8 mouse cellular contexts compared by ENCODE assay signal in genomic region chr9:20804266-20805158, GRCm38 (mm10). TPM values are rescaled to one million over a fixed set of nuclear protein-coding genes. Genes with fewer than 3 reads are reported as not detected.
DNase-seq lines count a peak whose midpoint lies in the region; ATAC-seq and TF ChIP-seq lines count a peak whose summit lies in the region.

No protein-coding gene starts in this region.

- WGBS in embryonic facial prominence, embryonic 10.5 days, result 80% methylated on average over 13 of the region's 13 CpGs
- 40% methylated on average over 13 of the region's 13 CpGs for WGBS in liver, embryonic 16.5 days (ENCODE audit: insufficient replicate concordance)
- WGBS in small intestine, adult 2 months, result 51% methylated on average over 13 of the region's 13 CpGs
- 79% methylated on average over 13 of the region's 13 CpGs for WGBS in hindbrain, embryonic 16.5 days

- peak; percentile 91 for ATAC-seq in liver, embryonic 16.5 days (ENCODE audit: low read depth)
- no peak for ATAC-seq in hindbrain, embryonic 16.5 days

- H3K9me3 ChIP-seq in embryonic facial prominence, embryonic 10.5 days, result peaks cover 15% of the 10 kb centered on the region
- no peaks in the 10 kb centered on the region for H3K9me3 ChIP-seq in liver, embryonic 16.5 days (replicated peaks; ENCODE audit: control insufficient read depth, low read length)
- H3K9me3 ChIP-seq in hindbrain, embryonic 16.5 days (ENCODE audit: control insufficient read depth, low read length), result peaks cover 6% of the 10 kb centered on the region; the same call in 1 of the 2 replicates

- H3K4me3 ChIP-seq in embryonic facial prominence, embryonic 10.5 days, result no peak overlapping the region
- no peak overlapping the region for H3K4me3 ChIP-seq in liver, embryonic 16.5 days (ENCODE audit: low read depth, low read length)
- no peak overlapping the region for H3K4me3 ChIP-seq in small intestine, adult 2 months (ENCODE audit: low read depth, low read length)
- H3K4me3 ChIP-seq in hindbrain, embryonic 16.5 days (ENCODE audit: low read length), result no peak overlapping the region

- H3K9ac ChIP-seq in liver, embryonic 16.5 days (ENCODE audit: low read depth, low read length), result no peak overlapping the region
- H3K9ac ChIP-seq in hindbrain, embryonic 16.5 days (ENCODE audit: low read depth, low read length), result no peak overlapping the region

- TF ChIP-seq CTCF in small intestine, adult 2 months (IDR thresholded peaks at IDR 0.05; ENCODE audit: extremely low read depth, insufficient read length, insufficient replicate concordance, low read depth, low read length), result peak; percentile 78; the same call in 1 of the 2 replicates

- no peaks in the 10 kb centered on the region for H3K36me3 ChIP-seq in embryonic facial prominence, embryonic 10.5 days (replicated peaks)
- no peaks in the 10 kb centered on the region for H3K36me3 ChIP-seq in liver, embryonic 16.5 days (ENCODE audit: control insufficient read depth, insufficient read depth)
- no peaks in the 10 kb centered on the region for H3K36me3 ChIP-seq in small intestine, adult 2 months (ENCODE audit: control insufficient read depth, insufficient read depth, low read length)
- no peaks in the 10 kb centered on the region for H3K36me3 ChIP-seq in hindbrain, embryonic 16.5 days (ENCODE audit: control insufficient read depth, insufficient read depth, low read length)

- no peak for TF ChIP-seq POLR2A in small intestine, adult 2 months (IDR thresholded peaks at IDR 0.05; ENCODE audit: low read depth, low read length)

- H3K27me3 ChIP-seq in embryonic facial prominence, embryonic 10.5 days (replicated peaks; ENCODE audit: low read depth, poor library complexity, severe bottlenecking), result no peaks in the 10 kb centered on the region
- H3K27me3 ChIP-seq in liver, embryonic 16.5 days (ENCODE audit: control insufficient read depth, insufficient read depth, low read depth, low read length), result no peaks in the 10 kb centered on the region
- H3K27me3 ChIP-seq in small intestine, adult 2 months (ENCODE audit: control insufficient read depth, insufficient read depth, low read length), result no peaks in the 10 kb centered on the region; the same call in 1 of the 2 replicates
- H3K27me3 ChIP-seq in hindbrain, embryonic 16.5 days (replicated peaks; ENCODE audit: control insufficient read depth, insufficient read depth, low read length), result no peaks in the 10 kb centered on the region

- DNase-seq in urinary bladder, postnatal 14 days (ENCODE audit: low spot score), result peak; percentile 69
- DNase-seq in urinary bladder, adult 2 months (ENCODE audit: low spot score), result no peak
- DNase-seq in adrenal gland, adult 8-10 months, result peak; percentile 80
- peak; percentile 42 for DNase-seq in embryonic facial prominence, embryonic 10.5 days (ENCODE audit: low spot score)
- peak; percentile 87 for DNase-seq in kidney, adult 9 months

- no peak overlapping the region for H3K27ac ChIP-seq in embryonic facial prominence, embryonic 10.5 days (replicated peaks)
- H3K27ac ChIP-seq in liver, embryonic 16.5 days (ENCODE audit: low read length), result 0 out of 2 replicates have a peak overlapping the region, but pooled peaks have one; percentile 31
- no peak overlapping the region for H3K27ac ChIP-seq in small intestine, adult 2 months (ENCODE audit: insufficient read depth, low read depth, low read length)
- H3K27ac ChIP-seq in hindbrain, embryonic 16.5 days (ENCODE audit: low read depth, low read length), result no peak overlapping the region

- peaks cover 17% of the 10 kb centered on the region; the same call in 1 of the 2 replicates for H3K4me1 ChIP-seq in embryonic facial prominence, embryonic 10.5 days
- H3K4me1 ChIP-seq in liver, embryonic 16.5 days (ENCODE audit: control insufficient read depth, low read depth, low read length), result no peaks in the 10 kb centered on the region
- no peaks in the 10 kb centered on the region for H3K4me1 ChIP-seq in small intestine, adult 2 months (ENCODE audit: control insufficient read depth, insufficient read depth, insufficient read length, low read length)
- no peaks in the 10 kb centered on the region for H3K4me1 ChIP-seq in hindbrain, embryonic 16.5 days (ENCODE audit: control insufficient read depth, insufficient read depth, low read depth, low read length)

- H3K4me2 ChIP-seq in liver, embryonic 16.5 days (ENCODE audit: low read depth, low read length), result no peak overlapping the region
- no peak overlapping the region for H3K4me2 ChIP-seq in hindbrain, embryonic 16.5 days (ENCODE audit: low read length)

RNA-seq across cellular contexts. Expression of gene Col5a3, which starts 10.4 kb away (rescaled TPM):
- polyA plus RNA-seq in urinary bladder, adult 2 months (2012; rRNA removed), result 13.5 and 14.3 TPM in 2 replicates
- 100 to 1,000 TPM in 3 of 4 experiments, 10 to 100 TPM in 1; 65.3 to 291 (median 201) TPM for total RNA-seq in adrenal gland, adult 8-10 months (2022)
- polyA plus RNA-seq in embryonic facial prominence, embryonic 10.5 days (2016; fragmentation: Nextera tagmentation; extraction: Ambion mirVana), result 0.39 and 0.60 TPM in 2 replicates
- polyA plus RNA-seq in liver, embryonic 16.5 days (2015; fragmentation: Nextera tagmentation; extraction: Ambion mirVana), result 0.19 and 0.33 TPM in 2 replicates
- polyA plus RNA-seq in small intestine, adult 2 months (2012; rRNA removed), result 2.1 and 2.4 TPM in 2 replicates
- polyA plus RNA-seq in hindbrain, embryonic 16.5 days (2015; fragmentation: Nextera tagmentation; extraction: Ambion mirVana), result 1.1 and 1.2 TPM in 2 replicates

RNA-seq across cellular contexts. Expression of gene Rdh8, which starts 13.8 kb away (rescaled TPM):
- polyA plus RNA-seq in urinary bladder, adult 2 months (2012; rRNA removed), result not detected in 2 replicates
- not detected for total RNA-seq in adrenal gland, adult 8-10 months (2022)
- not detected in 2 replicates for polyA plus RNA-seq in embryonic facial prominence, embryonic 10.5 days (2016; fragmentation: Nextera tagmentation; extraction: Ambion mirVana)
- polyA plus RNA-seq in liver, embryonic 16.5 days (2015; fragmentation: Nextera tagmentation; extraction: Ambion mirVana), result not detected in 2 replicates
- polyA plus RNA-seq in small intestine, adult 2 months (2012; rRNA removed), result not detected in 2 replicates
- polyA plus RNA-seq in hindbrain, embryonic 16.5 days (2015; fragmentation: Nextera tagmentation; extraction: Ambion mirVana), result not detected in 2 replicates

RNA-seq across cellular contexts. Expression of gene Olfm2, which starts 58.4 kb away (rescaled TPM):
- polyA plus RNA-seq in urinary bladder, adult 2 months (2012; rRNA removed), result 4.7 and 6.2 TPM in 2 replicates
- 1 to 10 TPM in 1 of 4 experiments, under 1 TPM in 3; 0.42 to 1.1 (median 0.71) TPM for total RNA-seq in adrenal gland, adult 8-10 months (2022)
- polyA plus RNA-seq in embryonic facial prominence, embryonic 10.5 days (2016; fragmentation: Nextera tagmentation; extraction: Ambion mirVana), result 13.1 and 20.1 TPM in 2 replicates
- polyA plus RNA-seq in liver, embryonic 16.5 days (2015; fragmentation: Nextera tagmentation; extraction: Ambion mirVana), result 0.20 and 0.25 TPM in 2 replicates
- 0.91 and 2.2 TPM in 2 replicates for polyA plus RNA-seq in small intestine, adult 2 months (2012; rRNA removed)
- 250 and 269 TPM in 2 replicates for polyA plus RNA-seq in hindbrain, embryonic 16.5 days (2015; fragmentation: Nextera tagmentation; extraction: Ambion mirVana)

Comparison
In these comparisons a context has a peak if more than half of its experiments do, and no peak if none do; other contexts are left out.
1. RNA of gene Olfm2, which starts 58.4 kb away (polyA plus RNA-seq): 250 to 269 TPM in hindbrain, embryonic 16.5 days; 13.1 to 20.1 TPM in embryonic facial prominence, embryonic 10.5 days, 4.7 to 6.2 TPM in urinary bladder, adult 2 months, 0.91 to 2.2 TPM in small intestine, adult 2 months and 0.20 to 0.25 TPM in liver, embryonic 16.5 days; every median in the first group is over 10 times any median in the second.